Mouse (Mus musculus) neural tube, embryonic 12.5 days (tissue): ENCODE results near the gene Gm49630. TPM values are rescaled to one million over a fixed set of nuclear protein-coding genes. Genes with fewer than 3 reads are reported as not detected.
"Not testable (repeated sequence)": the region's sequence is repeated elsewhere in the genome, so short reads cannot be mapped to it uniquely, and the experiment has no call there.

ENCODE experiments used
- ATAC-seq: fragments of 200-750 bp; cut with Nextera tagmentation; 2 replicates; pipeline ENCODE4 v1.8.0; 2017; ENCODE audit warnings: low read depth, mild to moderate bottlenecking, moderate TSS enrichment, moderate library complexity; ENCODE audit not compliant: low FRiP score
- H3K27ac ChIP-seq: fragments of 300-500 bp; sonication (generic); 2 replicates; pipeline ENCODE4 v1.5.1; 2016
- H3K27me3 ChIP-seq: fragments of 300-500 bp; sonication (generic); replicated peaks from 2 replicates; pipeline ENCODE4 v1.6.1; 2016; ENCODE audit warnings: mild to moderate bottlenecking
- H3K36me3 ChIP-seq: fragments of 300-500 bp; sonication (generic); 2 replicates; pipeline ENCODE4 v1.6.1; 2016; ENCODE audit warnings: mild to moderate bottlenecking
- H3K4me1 ChIP-seq: fragments of 300-500 bp; sonication (generic); 2 replicates; pipeline ENCODE4 v1.6.1; 2016
- H3K4me2 ChIP-seq: fragments of 300-500 bp; sonication (generic); replicated peaks from 2 replicates; pipeline ENCODE4 v1.6.1; 2016; ENCODE audit warnings: mild to moderate bottlenecking
- H3K4me3 ChIP-seq: fragments of 300-500 bp; sonication (generic); 2 replicates; pipeline ENCODE4 v1.5.1; 2016
- H3K9ac ChIP-seq: fragments of 300-500 bp; sonication (generic); 2 replicates; pipeline ENCODE4 v1.6.1; 2016; ENCODE audit warnings: mild to moderate bottlenecking
- H3K9me3 ChIP-seq: fragments of 300-500 bp; sonication (generic); 2 replicates; pipeline ENCODE4 v1.6.1; 2016; ENCODE audit warnings: mild to moderate bottlenecking
- whole genome bisulfite sequencing: fragments of 180-500 bp; shearing (Covaris S2); methylation state at CpG from one replicate; pipeline ENCODE4 v1.1.7; 2016; 5-methylcytosine and 5-hydroxymethylcytosine counted together
- polyA plus RNA-seq: library from polyadenylated mRNA; unstranded; fragments of >200 nt; fragmentation: Nextera tagmentation; extraction: Ambion mirVana; gene quantifications from 2 replicates; pipeline ENCODE4 v1.2.1, GENCODE M21; 2016

Gm49630 gene
- not detected in 2 replicates for polyA plus RNA-seq

DNA sequence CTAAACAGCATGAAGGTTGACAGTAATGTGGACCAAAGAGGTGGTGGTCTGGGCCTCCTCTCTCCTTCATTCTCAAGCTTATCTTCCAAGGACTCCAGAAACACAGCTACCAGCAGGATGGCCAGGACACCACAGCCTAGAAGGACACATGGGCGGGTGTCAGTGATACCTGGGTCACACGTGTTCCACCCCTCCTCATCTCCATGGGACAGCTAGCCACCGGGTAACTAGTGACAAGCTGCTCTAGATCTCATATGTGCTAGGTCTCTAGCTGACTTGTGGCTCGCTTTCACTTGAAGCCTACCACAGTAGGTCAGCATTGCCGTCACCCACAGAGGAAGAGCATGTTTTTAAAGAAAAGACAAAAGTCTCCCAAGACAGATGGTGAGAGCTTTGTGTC lies at the start of gene Gm49630:
Gm49630 (minus strand) TSS at position 101 of the 400 bp plus-strand sequence.
- not testable (repeated sequence) for H3K4me3 ChIP-seq, H3K27me3 ChIP-seq, H3K4me2 ChIP-seq, H3K36me3 ChIP-seq, H3K27ac ChIP-seq, H3K9ac ChIP-seq, H3K9me3 ChIP-seq, ATAC-seq, H3K4me1 ChIP-seq
- 93% methylated on average over 2 of the region's 5 CpGs for WGBS

DNA sequence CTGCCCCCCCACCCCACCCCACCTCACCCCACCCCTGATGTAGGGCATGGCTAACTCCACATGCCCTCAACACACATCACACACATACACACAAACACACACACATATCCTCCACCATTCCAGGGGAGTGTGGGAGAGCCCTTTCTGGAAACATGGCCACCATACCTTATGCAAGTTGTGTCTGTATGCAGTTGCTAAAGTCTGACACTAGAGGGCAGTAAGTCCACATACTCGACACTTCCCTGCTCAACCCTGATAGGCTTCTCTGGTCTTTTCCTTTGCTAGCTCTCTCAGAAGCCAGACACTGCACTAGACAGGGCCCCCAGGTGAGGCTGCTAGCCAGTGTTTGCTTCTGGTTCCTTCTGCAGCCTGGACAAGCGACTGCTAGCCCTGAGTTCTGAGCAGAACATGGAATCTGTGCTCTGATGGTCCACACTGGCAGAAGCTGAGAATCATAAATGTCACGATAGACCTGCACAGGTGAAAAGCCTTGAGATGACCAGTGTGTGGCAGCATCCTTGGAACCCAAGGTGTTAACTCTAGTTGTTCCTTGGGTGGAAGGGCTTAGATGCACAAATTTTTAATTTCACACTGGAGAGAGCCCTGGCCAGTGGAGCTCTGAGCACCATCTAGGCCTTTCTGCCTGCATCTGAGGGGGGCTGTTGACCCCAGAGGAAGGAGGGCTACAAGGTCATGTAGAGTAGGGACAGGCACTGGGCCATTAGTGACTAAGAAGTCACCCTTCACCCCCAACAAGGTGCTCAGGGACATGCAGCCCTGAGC lies 48.6 kb upstream of the Gm49630 start:
- H3K4me1 ChIP-seq, H3K27ac ChIP-seq, H3K9ac ChIP-seq, H3K4me3 ChIP-seq, H3K27me3 ChIP-seq, H3K4me2 ChIP-seq, H3K36me3 ChIP-seq, H3K9me3 ChIP-seq: not testable (repeated sequence)
- WGBS: 30% methylated on average over 3 of the region's 3 CpGs
- ATAC-seq: peak; percentile 83

DNA sequence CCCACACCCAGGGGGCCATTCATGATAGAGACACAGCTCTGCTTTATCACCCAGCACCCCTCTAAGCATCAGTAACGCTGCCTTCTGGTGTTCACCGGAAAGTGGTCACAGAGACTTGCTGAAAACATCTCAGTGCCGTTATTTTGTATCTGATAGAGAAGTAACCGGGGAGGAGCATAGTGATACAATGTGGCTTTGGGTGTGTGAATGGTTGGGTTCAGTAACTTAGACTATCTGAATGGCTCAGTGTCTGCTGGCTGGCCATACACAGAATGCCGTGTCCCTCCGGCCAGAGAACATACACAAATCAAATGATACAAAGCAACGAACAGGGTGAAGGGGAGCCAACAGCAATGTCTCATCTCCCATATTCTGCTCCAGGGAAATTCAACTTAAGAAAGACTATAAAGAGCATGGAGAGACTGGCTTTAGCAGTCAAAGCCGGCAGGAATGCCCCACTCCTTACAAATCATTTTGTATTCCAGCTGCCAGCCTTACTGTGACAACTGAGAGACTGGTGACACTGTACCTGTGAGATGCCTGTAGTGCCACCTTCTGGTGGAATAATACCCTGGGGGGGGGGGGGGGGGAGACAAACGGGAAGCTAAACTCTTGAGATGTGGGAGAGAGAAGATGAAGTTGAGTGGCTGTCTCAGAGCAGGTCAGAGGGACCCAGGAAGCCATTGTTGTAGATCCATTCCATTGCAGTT lies 43.0 kb upstream of the Gm49630 start:
- not testable (repeated sequence) for H3K9me3 ChIP-seq, H3K27me3 ChIP-seq, H3K9ac ChIP-seq, ATAC-seq, H3K36me3 ChIP-seq, H3K4me2 ChIP-seq, H3K4me3 ChIP-seq, H3K4me1 ChIP-seq, H3K27ac ChIP-seq
- 81% methylated on average over 8 of the region's 9 CpGs for WGBS

DNA sequence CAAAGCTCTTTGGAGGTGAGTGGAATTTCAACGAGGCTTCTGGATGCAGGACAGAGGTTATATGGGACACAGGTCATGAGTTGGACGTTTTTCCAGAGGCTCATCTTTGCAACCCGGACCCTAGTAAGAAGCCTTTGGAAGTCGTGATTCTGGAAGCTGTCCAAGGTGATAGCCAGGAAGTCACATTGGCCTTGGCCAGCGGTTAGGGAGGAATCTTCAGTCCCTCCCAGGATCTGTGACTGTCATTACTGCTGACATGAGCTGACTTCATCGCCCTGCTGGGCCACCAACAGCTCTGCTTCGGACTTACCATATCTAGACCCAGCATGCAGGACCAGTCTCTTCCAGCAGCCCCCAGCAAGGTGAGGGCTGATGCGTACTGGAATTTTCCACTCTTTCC lies 41.6 kb upstream of the Gm49630 start:
- H3K4me1 ChIP-seq, H3K9me3 ChIP-seq, ATAC-seq, H3K9ac ChIP-seq, H3K27ac ChIP-seq, H3K4me2 ChIP-seq, H3K4me3 ChIP-seq, H3K36me3 ChIP-seq, H3K27me3 ChIP-seq: not testable (repeated sequence)
- 84% methylated on average over 8 of the region's 8 CpGs for WGBS

DNA sequence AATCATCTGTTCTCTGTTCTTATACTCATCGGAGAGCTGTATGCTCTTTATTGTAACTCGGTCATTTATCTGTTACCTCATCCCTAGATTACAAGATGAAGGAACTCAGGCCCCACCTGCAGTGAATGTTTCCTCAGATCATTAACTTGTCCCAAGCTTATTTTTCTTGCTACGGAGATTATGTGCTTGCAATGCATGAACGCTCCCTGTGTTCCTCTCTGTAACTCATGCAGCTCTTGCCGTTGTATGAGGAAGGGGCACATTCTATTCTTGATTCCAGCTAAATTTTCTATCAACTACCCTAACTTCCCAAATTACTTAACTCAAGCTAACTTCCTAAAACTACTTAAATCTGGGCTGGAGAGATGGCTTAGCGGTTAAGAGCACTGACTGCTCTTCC lies 28.0 kb upstream of the Gm49630 start:
- not testable (repeated sequence) for H3K9ac ChIP-seq, H3K9me3 ChIP-seq, H3K4me1 ChIP-seq, H3K4me3 ChIP-seq, H3K27ac ChIP-seq, H3K4me2 ChIP-seq, H3K36me3 ChIP-seq, H3K27me3 ChIP-seq, ATAC-seq
- WGBS: 90% methylated on average over 6 of the region's 6 CpGs

DNA sequence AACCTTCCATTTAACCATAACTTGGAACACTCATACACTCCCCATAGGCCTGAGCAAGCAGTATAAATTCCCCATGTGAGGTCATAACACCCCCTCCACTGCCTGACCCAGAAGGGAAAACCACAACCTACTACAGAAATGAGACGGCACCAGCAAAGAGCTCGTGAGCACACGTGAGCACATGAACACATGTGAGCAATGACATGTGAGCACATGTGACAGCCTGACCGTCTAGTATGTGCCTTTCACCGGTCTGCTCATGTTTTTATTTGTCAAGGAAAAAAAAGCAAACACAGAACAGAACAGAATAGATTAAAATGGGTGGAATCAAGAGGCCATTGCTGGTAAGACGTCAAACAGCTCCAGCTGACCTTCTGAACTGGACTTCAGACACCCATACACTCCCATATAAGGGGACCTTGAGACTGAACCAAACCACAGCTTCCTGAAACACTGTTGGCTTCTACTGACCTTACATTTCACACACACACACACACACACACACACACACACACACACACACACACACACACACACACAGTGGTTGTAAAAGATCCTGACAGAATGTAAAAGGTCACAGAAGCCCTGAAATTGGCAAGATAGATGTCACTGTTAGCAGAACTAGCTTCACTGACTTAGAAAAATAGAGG lies 26.5 kb upstream of the Gm49630 start:
- H3K9ac ChIP-seq, H3K36me3 ChIP-seq, H3K9me3 ChIP-seq, H3K4me1 ChIP-seq, ATAC-seq, H3K4me2 ChIP-seq, H3K27me3 ChIP-seq, H3K4me3 ChIP-seq, H3K27ac ChIP-seq: not testable (repeated sequence)
- 93% methylated on average over 6 of the region's 6 CpGs for WGBS

DNA sequence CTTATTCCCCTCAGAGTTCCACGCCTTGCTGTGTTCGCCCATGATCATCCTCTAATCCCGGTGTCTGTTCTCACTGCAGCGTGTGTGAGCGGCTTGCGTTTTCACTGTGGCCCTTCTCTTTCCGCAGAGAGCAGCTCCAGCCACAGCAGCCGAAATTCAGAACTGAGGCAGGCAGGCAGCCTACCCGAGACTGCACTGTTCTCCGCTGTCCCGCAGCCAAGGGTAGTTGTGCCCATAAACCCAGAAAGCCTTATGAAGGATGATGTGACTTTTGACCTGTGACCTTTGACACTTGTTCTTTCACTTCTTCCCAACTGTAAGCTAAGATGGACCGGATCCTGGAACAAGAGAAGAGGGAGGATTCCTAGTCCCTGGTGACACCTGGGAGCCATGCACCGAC lies 25.3 kb upstream of the Gm49630 start:
- 86% methylated on average over 13 of the region's 13 CpGs for WGBS
- H3K4me3 ChIP-seq, H3K4me2 ChIP-seq, ATAC-seq, H3K4me1 ChIP-seq, H3K27ac ChIP-seq, H3K27me3 ChIP-seq, H3K9ac ChIP-seq, H3K36me3 ChIP-seq, H3K9me3 ChIP-seq: not testable (repeated sequence)

DNA sequence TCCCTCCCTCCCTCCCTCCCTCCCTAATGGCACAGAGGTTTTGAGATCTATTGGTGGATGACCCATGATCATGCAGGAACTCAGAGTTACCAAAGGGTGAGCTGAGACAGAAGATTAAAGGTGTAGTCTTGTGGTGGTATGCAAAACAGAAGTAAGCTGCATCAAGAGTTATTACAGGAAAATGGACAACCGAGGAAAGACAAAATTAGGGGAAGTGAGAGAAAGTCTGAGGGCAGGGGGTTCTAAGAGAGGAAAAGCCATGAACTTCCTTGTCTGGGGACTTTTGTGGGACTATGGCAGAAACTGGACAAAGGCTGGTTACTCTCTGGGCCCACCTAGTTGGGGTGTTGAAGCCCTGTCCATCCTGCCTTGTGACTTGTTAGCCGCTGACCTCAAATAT lies 24.5 kb upstream of the Gm49630 start:
- H3K4me2 ChIP-seq, H3K9me3 ChIP-seq, H3K27me3 ChIP-seq, H3K9ac ChIP-seq, H3K4me1 ChIP-seq, H3K27ac ChIP-seq, H3K36me3 ChIP-seq, H3K4me3 ChIP-seq, ATAC-seq: not testable (repeated sequence)
- WGBS: no CpG with 5 or more reads among the region's 2 CpGs

DNA sequence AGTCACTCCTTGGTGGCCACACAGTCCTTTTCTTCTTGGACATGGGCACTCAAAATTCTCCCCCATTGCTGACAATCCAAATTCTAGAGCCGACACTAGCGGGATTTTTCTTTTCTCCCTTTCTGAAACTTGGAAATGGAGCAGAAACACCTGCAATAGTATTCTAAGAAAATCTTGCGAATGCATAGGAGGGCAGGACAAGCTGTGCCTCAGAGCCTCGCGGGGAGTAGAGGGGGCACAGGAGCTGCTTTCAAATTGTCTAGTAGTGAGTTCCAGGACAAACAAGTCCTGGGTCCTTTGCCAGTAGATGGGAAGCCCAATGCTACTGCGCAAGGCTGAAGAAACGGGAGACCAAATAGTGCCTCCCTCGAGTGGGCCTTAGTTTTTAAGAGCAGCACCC lies 23.9 kb upstream of the Gm49630 start:
- not testable (repeated sequence) for H3K4me1 ChIP-seq, H3K9ac ChIP-seq, H3K27me3 ChIP-seq, H3K4me3 ChIP-seq, H3K27ac ChIP-seq, H3K4me2 ChIP-seq, H3K9me3 ChIP-seq, ATAC-seq, H3K36me3 ChIP-seq
- WGBS: 93% methylated on average over 8 of the region's 8 CpGs

DNA sequence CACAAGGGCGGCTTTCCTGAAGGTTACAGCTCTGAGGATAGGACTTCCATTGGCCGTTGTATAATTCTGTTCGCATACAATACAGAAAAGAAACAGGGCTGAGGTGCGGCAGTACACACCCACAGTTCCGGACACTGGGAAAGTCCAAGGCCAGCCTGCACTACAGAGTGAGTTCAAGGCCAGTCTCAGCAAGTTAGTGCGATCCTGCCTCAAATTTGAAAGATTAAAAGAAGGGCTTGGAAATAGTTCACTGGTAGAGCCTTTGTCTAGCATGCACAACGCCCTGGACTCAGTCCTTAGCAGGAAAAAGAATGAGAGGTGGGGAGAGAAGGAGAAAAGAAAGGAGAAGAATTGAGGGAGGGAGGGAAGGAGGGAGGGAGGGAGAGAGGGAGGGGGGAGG lies 23.3 kb upstream of the Gm49630 start:
- not testable (repeated sequence) for H3K4me2 ChIP-seq, H3K4me3 ChIP-seq, H3K36me3 ChIP-seq, H3K9ac ChIP-seq, H3K27ac ChIP-seq, H3K4me1 ChIP-seq, ATAC-seq, H3K27me3 ChIP-seq, H3K9me3 ChIP-seq
- 85% methylated on average over 7 of the region's 7 CpGs for WGBS

DNA sequence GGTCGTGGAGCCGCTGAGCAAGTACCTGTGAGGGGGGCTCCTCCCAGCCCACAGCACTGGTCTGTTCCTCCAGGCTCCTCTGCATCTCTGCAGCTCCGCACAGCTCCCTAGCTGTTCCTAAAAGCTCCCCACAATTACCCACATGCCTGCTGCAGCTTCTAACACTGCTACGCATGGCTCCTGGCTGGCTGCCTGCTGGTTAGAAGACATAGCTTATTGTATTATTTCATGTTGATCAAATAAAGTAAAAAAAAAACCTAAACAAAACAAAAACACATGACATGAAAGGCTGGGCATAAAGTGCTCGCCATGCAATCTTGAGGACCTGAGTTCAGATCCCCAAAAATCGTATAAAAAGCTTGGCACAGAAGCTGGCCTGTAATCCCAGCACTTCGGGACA lies 18.1 kb upstream of the Gm49630 start:
- not testable (repeated sequence) for H3K4me2 ChIP-seq, H3K4me1 ChIP-seq, H3K9ac ChIP-seq, H3K36me3 ChIP-seq, H3K9me3 ChIP-seq, H3K4me3 ChIP-seq, H3K27me3 ChIP-seq, H3K27ac ChIP-seq, ATAC-seq
- WGBS: 84% methylated on average over 7 of the region's 7 CpGs

DNA sequence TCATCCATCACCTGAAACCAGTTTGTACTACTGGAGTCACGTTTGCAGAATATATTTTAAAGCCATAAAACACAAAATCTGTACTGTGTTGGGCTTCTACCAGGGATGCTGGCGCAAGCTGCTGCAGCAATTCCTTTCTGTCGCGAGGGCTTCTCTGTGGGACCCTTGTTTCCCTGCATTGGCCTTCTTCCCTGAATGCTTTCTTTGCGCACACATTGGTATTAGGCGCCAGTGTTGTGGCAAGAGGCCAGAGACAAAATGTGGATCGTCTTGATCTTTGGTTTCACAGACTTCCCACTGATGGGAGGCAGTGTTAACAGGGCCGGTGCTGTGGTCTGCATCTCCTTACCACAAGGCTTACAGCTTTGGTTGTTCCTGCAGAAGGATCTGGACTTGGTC lies 17.2 kb upstream of the Gm49630 start:
- not testable (repeated sequence) for H3K27me3 ChIP-seq, H3K4me3 ChIP-seq, H3K9me3 ChIP-seq, H3K4me1 ChIP-seq, ATAC-seq, H3K9ac ChIP-seq, H3K27ac ChIP-seq, H3K36me3 ChIP-seq, H3K4me2 ChIP-seq
- 80% methylated on average over 8 of the region's 8 CpGs for WGBS
